Mouse (Mus musculus): ENCODE data around the gene Zfp790. TPM values are rescaled to one million over a fixed set of nuclear protein-coding genes. Genes with fewer than 3 reads are reported as not detected.

Gene Zfp790
- 14.7 TPM for polyA plus RNA-seq (2015; fragmentation: Illumina TruSeq; extraction: RNeasy Lipid Tissue Mini Kit (QIAGEN cat#74804); ENCODE audit: insufficient read depth, low replicate concordance)

GRCm38 (mm10) chr7:29815910-29816429 is at the start of gene Zfp790:
TSS of gene Zfp790 (plus strand) at chr7:29816114.

GRCm38 (mm10) chr7:29768090-29768900 is 47.6 kb upstream of the Zfp790 start, which contains the start of gene Zfp84:
TSS of gene Zfp84 (plus strand) at chr7:29768552.

GRCm38 (mm10) chr7:29783871-29784551 is 31.9 kb upstream of the Zfp790 start, which contains the start of gene Zfp30:
TSS of gene Zfp30 (plus strand) at chr7:29783998.

GRCm38 (mm10) chr7:29853219-29853842 is 37.4 kb downstream of the Zfp790 start, which contains the start of gene Zfp940:
TSS of gene Zfp940 (minus strand) at chr7:29853669.

GRCm38 (mm10) chr7:29859532-29860517 is 43.9 kb downstream of the Zfp790 start, which contains the start of gene Zfp420:
TSS of gene Zfp420 (plus strand) at chr7:29859979.

Other genes with a start within 250 kb of the Zfp790 start
- not detected for gene Catsperg2, start 89.1 kb upstream of the Zfp790 start, polyA plus RNA-seq (2015; fragmentation: Illumina TruSeq; extraction: RNeasy Lipid Tissue Mini Kit (QIAGEN cat#74804); ENCODE audit: insufficient read depth, low replicate concordance)
- 18.8 TPM for gene Zfp84, start 47.6 kb upstream of the Zfp790 start, polyA plus RNA-seq (2015; fragmentation: Illumina TruSeq; extraction: RNeasy Lipid Tissue Mini Kit (QIAGEN cat#74804); ENCODE audit: insufficient read depth, low replicate concordance)
- gene Zfp30, start 32.1 kb upstream of the Zfp790 start, polyA plus RNA-seq (2015; fragmentation: Illumina TruSeq; extraction: RNeasy Lipid Tissue Mini Kit (QIAGEN cat#74804); ENCODE audit: insufficient read depth, low replicate concordance), result 0.55 TPM
- 6.4 TPM for gene Zfp940, start 37.6 kb downstream of the Zfp790 start, polyA plus RNA-seq (2015; fragmentation: Illumina TruSeq; extraction: RNeasy Lipid Tissue Mini Kit (QIAGEN cat#74804); ENCODE audit: insufficient read depth, low replicate concordance)
- 30.2 TPM for gene Zfp420, start 43.9 kb downstream of the Zfp790 start, polyA plus RNA-seq (2015; fragmentation: Illumina TruSeq; extraction: RNeasy Lipid Tissue Mini Kit (QIAGEN cat#74804); ENCODE audit: insufficient read depth, low replicate concordance)
- 6.2 TPM for gene Zfp27, start 90.5 kb downstream of the Zfp790 start, polyA plus RNA-seq (2015; fragmentation: Illumina TruSeq; extraction: RNeasy Lipid Tissue Mini Kit (QIAGEN cat#74804); ENCODE audit: insufficient read depth, low replicate concordance)
- 9.2 TPM for gene Zfp383, start 92.1 kb downstream of the Zfp790 start, polyA plus RNA-seq (2015; fragmentation: Illumina TruSeq; extraction: RNeasy Lipid Tissue Mini Kit (QIAGEN cat#74804); ENCODE audit: insufficient read depth, low replicate concordance)
- gene Zfp74, start 138.0 kb downstream of the Zfp790 start, polyA plus RNA-seq (2015; fragmentation: Illumina TruSeq; extraction: RNeasy Lipid Tissue Mini Kit (QIAGEN cat#74804); ENCODE audit: insufficient read depth, low replicate concordance), result 7.3 TPM
- 11.5 TPM for gene Zfp568, start 167.8 kb downstream of the Zfp790 start, polyA plus RNA-seq (2015; fragmentation: Illumina TruSeq; extraction: RNeasy Lipid Tissue Mini Kit (QIAGEN cat#74804); ENCODE audit: insufficient read depth, low replicate concordance)
- 6.0 TPM for gene Zfp14, start 235.3 kb downstream of the Zfp790 start, polyA plus RNA-seq (2015; fragmentation: Illumina TruSeq; extraction: RNeasy Lipid Tissue Mini Kit (QIAGEN cat#74804); ENCODE audit: insufficient read depth, low replicate concordance)